Mouse (Mus musculus): ENCODE measurements at regions not wholly inside any gene's neighbourhood (a gene's known extent, or its start where the extent isn't known, plus 50 kb on each side); places are given as distances from the start of the nearest gene placed in this dataset.

- TF ChIP-seq POLR2A (IDR thresholded peaks at IDR 0.05; ENCODE audit: low read depth, low read length) = no peak
- TF ChIP-seq CTCF (IDR thresholded peaks at IDR 0.05; ENCODE audit: borderline replicate concordance, insufficient read depth, low read length) = no peak
Measured at GRCm38 (mm10) chr8:41818577-41818976, 401.7 kb upstream of the Frg1 start.
